ENCODE assay signal across 11 mouse cellular contexts in the genomic region with DNA sequence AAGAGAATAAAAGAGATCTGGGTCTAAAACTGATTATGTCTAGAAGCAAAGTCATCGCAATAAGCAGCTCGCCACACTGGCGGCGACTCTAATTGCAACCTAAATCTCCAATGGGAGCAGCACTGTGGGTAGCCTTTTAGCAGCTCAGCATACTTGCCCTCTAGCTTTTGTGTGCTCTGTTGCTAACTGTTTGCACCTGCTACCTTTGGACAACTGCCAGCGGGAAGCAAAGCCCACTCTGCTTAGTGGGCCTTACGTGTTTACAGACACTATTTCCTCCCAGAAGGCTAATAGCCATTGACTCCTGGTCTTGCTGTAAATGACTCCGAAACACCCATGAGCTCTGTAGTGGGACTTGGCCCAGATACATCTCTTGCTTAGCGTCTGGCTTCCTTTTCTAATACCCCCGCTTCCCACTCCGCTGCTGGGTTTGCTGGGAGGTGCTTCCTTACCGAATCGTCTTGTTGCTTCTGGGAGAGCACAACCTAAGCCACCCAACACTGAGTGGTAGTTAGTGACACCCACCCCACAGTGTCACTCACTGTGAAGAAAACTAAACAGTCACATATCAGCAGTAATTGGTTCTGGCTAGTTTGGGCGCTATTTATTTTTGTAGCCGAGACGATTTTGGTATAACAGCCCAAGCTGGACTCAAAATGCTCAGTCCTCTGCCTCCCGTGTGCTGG. TPM values are rescaled to one million over a fixed set of nuclear protein-coding genes. Genes with fewer than 3 reads are reported as not detected.
DNase-seq lines count a peak whose midpoint lies in the region; ATAC-seq and TF ChIP-seq lines count a peak whose summit lies in the region.
"Had no signal": no experiment of that assay in that cellular context is flagged by ENCODE, and none has a peak within 500 bp of the region (broad histone marks: within the 10 kb centered on the region; RNA-seq: fewer than 3 reads in every experiment).

No protein-coding gene starts in this region.

- no peaks in the 10 kb centered on the region for H3K4me1 ChIP-seq in neural tube, embryonic 11.5 days (ENCODE audit: control insufficient read depth, insufficient read depth, low read length)
- peaks cover 18% of the 10 kb centered on the region for H3K4me1 ChIP-seq in limb, embryonic 13.5 days
- peaks cover 2% of the 10 kb centered on the region for H3K4me1 ChIP-seq in olfactory bulb, adult 2 months (ENCODE audit: control insufficient read depth, insufficient read depth, low read length)
- H3K4me1 ChIP-seq in heart, embryonic 12.5 days (replicated peaks): no peaks in the 10 kb centered on the region

- no peak overlapping the region for H3K27ac ChIP-seq in neural tube, embryonic 11.5 days (ENCODE audit: low read depth, low read length)
- H3K27ac ChIP-seq in limb, embryonic 13.5 days: no peak overlapping the region
- H3K27ac ChIP-seq in olfactory bulb, adult 2 months (ENCODE audit: insufficient read depth, low read depth, low read length): peak overlapping the region; percentile 23; the same call in 1 of the 2 replicates
- H3K27ac ChIP-seq in heart, embryonic 12.5 days (ENCODE audit: poor library complexity, severe bottlenecking): no peak overlapping the region
- H3K27ac ChIP-seq: macrophage had no signal

- H3K4me2 ChIP-seq in neural tube, embryonic 11.5 days (ENCODE audit: low read depth): no peak overlapping the region
- H3K4me2 ChIP-seq in limb, embryonic 13.5 days (replicated peaks): peak overlapping the region; percentile 32
- no peak overlapping the region for H3K4me2 ChIP-seq in heart, embryonic 12.5 days

- peak; percentile 9 to 28 for DNase-seq in cerebellum, postnatal 25 days
- DNase-seq in cerebellum, postnatal 36 days: no peak
- peak; percentile 23 for DNase-seq in neural tube, embryonic 11.5 days (ENCODE audit: low spot score)
- DNase-seq in neural tube, embryonic 10.5 days (ENCODE audit: extremely low spot score, low spot score): no peak
- no peak for DNase-seq in left cerebral cortex, adult 11 months (ENCODE audit: low spot score)
- DNase-seq: cerebellum, adult 2 months; heart, adult 18-20 months had no signal

- WGBS in neural tube, embryonic 11.5 days: 80% methylated on average over 16 of the region's 16 CpGs
- WGBS in limb, embryonic 13.5 days: 27% methylated on average over 16 of the region's 16 CpGs
- WGBS in olfactory bulb, adult 2 months: 35% methylated on average over 16 of the region's 16 CpGs
- 84% methylated on average over 16 of the region's 16 CpGs for WGBS in heart, embryonic 12.5 days

- ATAC-seq in neural tube, embryonic 11.5 days (ENCODE audit: insufficient read depth, low FRiP score, low TSS enrichment): peak; percentile 71
- ATAC-seq in limb, embryonic 13.5 days (ENCODE audit: low FRiP score, low read depth): peak; percentile 88
- no peak for ATAC-seq in heart, embryonic 12.5 days (ENCODE audit: insufficient number of reproducible peaks, low FRiP score)

- no peak overlapping the region; the same call in 1 of the 2 replicates for H3K9ac ChIP-seq in neural tube, embryonic 11.5 days (ENCODE audit: low read length)
- no peak overlapping the region for H3K9ac ChIP-seq in limb, embryonic 13.5 days
- H3K9ac ChIP-seq in heart, embryonic 12.5 days: no peak overlapping the region

- no peak overlapping the region for H3K4me3 ChIP-seq in neural tube, embryonic 11.5 days (ENCODE audit: low read depth, low read length)
- H3K4me3 ChIP-seq in limb, embryonic 13.5 days: no peak overlapping the region
- no peak overlapping the region for H3K4me3 ChIP-seq in olfactory bulb, adult 2 months (ENCODE audit: insufficient read depth, low read depth, low read length)
- no peak overlapping the region for H3K4me3 ChIP-seq in heart, embryonic 12.5 days

- no peak for TF ChIP-seq CTCF in olfactory bulb, adult 2 months (IDR thresholded peaks at IDR 0.05; ENCODE audit: insufficient read depth, low read depth, low read length)

- H3K27me3 ChIP-seq in neural tube, embryonic 11.5 days (ENCODE audit: control insufficient read depth, insufficient read depth, low read length): no peaks in the 10 kb centered on the region
- H3K27me3 ChIP-seq in limb, embryonic 13.5 days: peaks cover 37% of the 10 kb centered on the region
- H3K27me3 ChIP-seq in heart, embryonic 12.5 days (replicated peaks): no peaks in the 10 kb centered on the region

- H3K36me3 ChIP-seq in neural tube, embryonic 11.5 days (ENCODE audit: control insufficient read depth, insufficient read depth, low read length): no peaks in the 10 kb centered on the region
- H3K36me3 ChIP-seq in limb, embryonic 13.5 days: no peaks in the 10 kb centered on the region
- peaks cover 3% of the 10 kb centered on the region; the same call in 1 of the 2 replicates for H3K36me3 ChIP-seq in heart, embryonic 12.5 days

- TF ChIP-seq POLR2A in olfactory bulb, adult 2 months (IDR thresholded peaks at IDR 0.05; ENCODE audit: insufficient read depth, low read depth, low read length): no peak

- no peaks in the 10 kb centered on the region for H3K9me3 ChIP-seq in neural tube, embryonic 11.5 days (ENCODE audit: control insufficient read depth, low read length)
- no peaks in the 10 kb centered on the region for H3K9me3 ChIP-seq in limb, embryonic 13.5 days
- H3K9me3 ChIP-seq in heart, embryonic 12.5 days (replicated peaks): no peaks in the 10 kb centered on the region

RNA-seq across cellular contexts. Expression of a gene that starts 28.1 kb away (rescaled TPM):
- 116 and 122 TPM in 2 replicates for polyA plus RNA-seq in neural tube, embryonic 11.5 days (2014; fragmentation: Nextera tagmentation; extraction: Ambion mirVana)
- 229 and 285 TPM in 2 replicates for polyA plus RNA-seq in limb, embryonic 13.5 days (2015; fragmentation: Nextera tagmentation; extraction: Ambion mirVana)
- polyA plus RNA-seq in olfactory bulb, adult 2 months (2012; ENCODE audit: insufficient read depth, insufficient read length, low replicate concordance, missing spikeins): 393 TPM in 1 of 2 replicates, not detected in the other
- polyA plus RNA-seq in heart, embryonic 12.5 days (2016; fragmentation: Nextera tagmentation; extraction: Ambion mirVana): 171 and 177 TPM in 2 replicates

RNA-seq across cellular contexts. Expression of a gene that starts 56.9 kb away (rescaled TPM):
- polyA plus RNA-seq in neural tube, embryonic 11.5 days (2014; fragmentation: Nextera tagmentation; extraction: Ambion mirVana): 54.7 and 55.1 TPM in 2 replicates
- 39.1 and 40.3 TPM in 2 replicates for polyA plus RNA-seq in limb, embryonic 13.5 days (2015; fragmentation: Nextera tagmentation; extraction: Ambion mirVana)
- polyA plus RNA-seq in olfactory bulb, adult 2 months (2012; ENCODE audit: insufficient read depth, insufficient read length, low replicate concordance, missing spikeins): not detected in 2 replicates
- polyA plus RNA-seq in heart, embryonic 12.5 days (2016; fragmentation: Nextera tagmentation; extraction: Ambion mirVana): 25.3 and 25.9 TPM in 2 replicates

RNA-seq across cellular contexts. Expression of a gene that starts 57.0 kb away (rescaled TPM):
- polyA plus RNA-seq in neural tube, embryonic 11.5 days (2014; fragmentation: Nextera tagmentation; extraction: Ambion mirVana): 51.8 and 54.8 TPM in 2 replicates
- polyA plus RNA-seq in limb, embryonic 13.5 days (2015; fragmentation: Nextera tagmentation; extraction: Ambion mirVana): 42.1 and 45.0 TPM in 2 replicates
- polyA plus RNA-seq in olfactory bulb, adult 2 months (2012; ENCODE audit: insufficient read depth, insufficient read length, low replicate concordance, missing spikeins): not detected in 2 replicates
- polyA plus RNA-seq in heart, embryonic 12.5 days (2016; fragmentation: Nextera tagmentation; extraction: Ambion mirVana): 45.5 and 47.1 TPM in 2 replicates

Comparison
In these comparisons a context has a peak if more than half of its experiments do, and no peak if none do; other contexts are left out.
1. DNase-seq: peak in cerebellum, postnatal 25 days (2 of 2) and neural tube, embryonic 11.5 days (single experiment); none in cerebellum, postnatal 36 days (0 of 2), neural tube, embryonic 10.5 days (single experiment) and left cerebral cortex, adult 11 months (single experiment).
2. RNA of a gene that starts 57.0 kb away (polyA plus RNA-seq): 51.8 to 54.8 TPM in neural tube, embryonic 11.5 days, 45.5 to 47.1 TPM in heart, embryonic 12.5 days and 42.1 to 45.0 TPM in limb, embryonic 13.5 days; not detected in olfactory bulb, adult 2 months; every median in the first group is over 10 times any median in the second.